Mouse (Mus musculus) neural tube, embryonic 11.5 days (tissue): ENCODE results near the gene Sertad3. TPM values are rescaled to one million over a fixed set of nuclear protein-coding genes. Genes with fewer than 3 reads are reported as not detected.
A peak's percentile ranks its signal among the peaks of the same experiment; 100 is the strongest.

Source experiments
- ATAC-seq: fragments of 200-750 bp; cut with Nextera tagmentation; 2 replicates; pipeline ENCODE4 v1.8.0; 2017; ENCODE audit warnings: moderate number of reproducible peaks, mild to moderate bottlenecking, moderate TSS enrichment, moderate library complexity; ENCODE audit not compliant: insufficient read depth, low FRiP score, low TSS enrichment
- DNase-seq: peaks from one replicate; pipeline ENCODE4 v3.0.0-alpha.2; 2015; ENCODE audit warnings: low spot score
- H3K27ac ChIP-seq: fragments of 300-500 bp; sonication (generic); 2 replicates; pipeline ENCODE4 v1.5.1; 2014; ENCODE audit warnings: low read depth, mild to moderate bottlenecking, low read length
- H3K27me3 ChIP-seq: fragments of 300-500 bp; sonication (generic); 2 replicates; pipeline ENCODE4 v1.6.1; 2014; ENCODE audit warnings: mild to moderate bottlenecking, low read length, mixed read lengths; ENCODE audit not compliant: control insufficient read depth, insufficient read depth
- H3K36me3 ChIP-seq: fragments of 300-500 bp; sonication (generic); 2 replicates; pipeline ENCODE4 v1.6.1; 2014; ENCODE audit warnings: mild to moderate bottlenecking, low read length, moderate library complexity, mixed read lengths; ENCODE audit not compliant: control insufficient read depth, insufficient read depth
- H3K4me1 ChIP-seq: fragments of 300-500 bp; sonication (generic); 2 replicates; pipeline ENCODE4 v1.6.1; 2014; ENCODE audit warnings: low read length, mixed read lengths; ENCODE audit not compliant: control insufficient read depth, insufficient read depth
- H3K4me2 ChIP-seq: fragments of 300-500 bp; sonication (generic); 2 replicates; pipeline ENCODE4 v1.6.1; 2014; ENCODE audit warnings: low read depth, mild to moderate bottlenecking, moderate library complexity
- H3K4me3 ChIP-seq: fragments of 300-500 bp; sonication (generic); 2 replicates; pipeline ENCODE4 v1.5.1; 2014; ENCODE audit warnings: low read depth, low read length
- H3K9ac ChIP-seq: fragments of 300-500 bp; sonication (generic); 2 replicates; pipeline ENCODE4 v1.6.1; 2014; ENCODE audit warnings: mild to moderate bottlenecking, low read length
- H3K9me3 ChIP-seq: fragments of 300-500 bp; sonication (generic); 2 replicates; pipeline ENCODE4 v1.6.1; 2016; ENCODE audit warnings: low read length; ENCODE audit not compliant: control insufficient read depth
- WGBS: fragments of 180-500 bp; shearing (Covaris S2); extraction: QIAGEN DNeasy Blood & Tissue Kit; methylation state at CpG from one replicate; pipeline ENCODE4 v1.1.7; 2014; 5-methylcytosine and 5-hydroxymethylcytosine counted together
- polyA plus RNA-seq: library from polyadenylated mRNA; unstranded; fragments of >200 nt; fragmentation: Nextera tagmentation; extraction: Ambion mirVana; gene quantifications from 2 replicates; pipeline ENCODE4 v1.2.1, GENCODE M21; 2014

Sertad3 gene
- 22.8 and 24.0 TPM in 2 replicates for polyA plus RNA-seq

GRCm38 (mm10) chr7:27473156-27473834, at the start of gene Sertad3:
Gene Sertad3 (plus strand): TSS chr7:27473768.
- Histone ChIP-seq H3K4me2 (peak within 1 kb of the TSS; percentile 81), H3K4me1 (no peaks in the 10 kb centered on the region), H3K36me3 (peaks cover 3% of the 10 kb centered on the region; the same call in 1 of the 2 replicates), H3K4me3 (peak within 1 kb of the TSS; percentile 64), H3K9ac (peak within 1 kb of the TSS; percentile 59), H3K27ac (peak within 1 kb of the TSS; percentile 72), H3K27me3 (no peaks in the 10 kb centered on the region), H3K9me3 (no peaks in the 10 kb centered on the region)
- ATAC-seq (peak; percentile 94), DNase-seq (peak; percentile 99)
- under 1% methylated on average over 36 of the region's 36 CpGs for WGBS

GRCm38 (mm10) chr7:27427387-27427786, 46.2 kb upstream of the Sertad3 start:
- Histone ChIP-seq H3K4me2 (no peak overlapping the region), H3K9ac (no peak overlapping the region), H3K9me3 (no peaks in the 10 kb centered on the region; the same call in 1 of the 2 replicates), H3K27me3 (no peaks in the 10 kb centered on the region), H3K4me1 (no peaks in the 10 kb centered on the region), H3K4me3 (no peak overlapping the region), H3K36me3 (no peaks in the 10 kb centered on the region), H3K27ac (no peak overlapping the region)
- DNase-seq (no peak), ATAC-seq (no peak)
- WGBS: 94% methylated on average over 1 of the region's 1 CpGs

- WGBS: 86% methylated on average over 11 of the region's 11 CpGs
- H3K9me3 ChIP-seq: no peaks in the 10 kb centered on the region
- H3K4me1 ChIP-seq: no peaks in the 10 kb centered on the region
- DNase-seq (no peak), ATAC-seq (no peak)
- no peaks in the 10 kb centered on the region for H3K36me3 ChIP-seq
- no peak overlapping the region for H3K9ac ChIP-seq
- H3K4me2 ChIP-seq: no peak overlapping the region
- H3K27me3 ChIP-seq: no peaks in the 10 kb centered on the region; the same call in 1 of the 2 replicates
- no peak overlapping the region for H3K4me3 ChIP-seq
- H3K27ac ChIP-seq: no peak overlapping the region
Observed at GRCm38 (mm10) chr7:27428002-27428401, 45.6 kb upstream of the Sertad3 start.

GRCm38 (mm10) chr7:27429135-27429534, 44.4 kb upstream of the Sertad3 start:
- Histone ChIP-seq H3K9ac (no peak overlapping the region), H3K36me3 (no peaks in the 10 kb centered on the region), H3K4me3 (no peak overlapping the region), H3K4me1 (no peaks in the 10 kb centered on the region), H3K9me3 (no peaks in the 10 kb centered on the region), H3K27ac (no peak overlapping the region), H3K27me3 (peaks cover 2% of the 10 kb centered on the region; the same call in 1 of the 2 replicates), H3K4me2 (no peak overlapping the region)
- 56% methylated on average over 2 of the region's 2 CpGs for WGBS
- DNase-seq: no peak
- no peak for ATAC-seq

- no peaks in the 10 kb centered on the region for H3K4me1 ChIP-seq
- DNase-seq (no peak), ATAC-seq (no peak)
- no peak overlapping the region for H3K4me3 ChIP-seq
- H3K4me2 ChIP-seq: no peak overlapping the region
- no peaks in the 10 kb centered on the region for H3K36me3 ChIP-seq
- H3K27me3 ChIP-seq: peaks cover 5% of the 10 kb centered on the region; the same call in 1 of the 2 replicates
- H3K27ac ChIP-seq: no peak overlapping the region
- H3K9me3 ChIP-seq: no peaks in the 10 kb centered on the region
- H3K9ac ChIP-seq: no peak overlapping the region
- 26% methylated on average over 10 of the region's 10 CpGs for WGBS
Observed at GRCm38 (mm10) chr7:27433349-27433748, 40.2 kb upstream of the Sertad3 start.

GRCm38 (mm10) chr7:27433794-27434193, 39.8 kb upstream of the Sertad3 start:
- Histone ChIP-seq H3K27me3 (peaks cover 5% of the 10 kb centered on the region; the same call in 1 of the 2 replicates), H3K36me3 (no peaks in the 10 kb centered on the region), H3K4me3 (no peak overlapping the region), H3K27ac (no peak overlapping the region), H3K4me1 (no peaks in the 10 kb centered on the region), H3K4me2 (no peak overlapping the region), H3K9ac (no peak overlapping the region), H3K9me3 (no peaks in the 10 kb centered on the region)
- WGBS: 14% methylated on average over 10 of the region's 10 CpGs
- DNase-seq (no peak), ATAC-seq (no peak)

GRCm38 (mm10) chr7:27437544-27437943, 36.0 kb upstream of the Sertad3 start:
- Histone ChIP-seq H3K4me2 (no peak overlapping the region), H3K4me3 (no peak overlapping the region), H3K36me3 (no peaks in the 10 kb centered on the region), H3K27ac (no peak overlapping the region), H3K9me3 (peaks cover 2% of the 10 kb centered on the region; the same call in 1 of the 2 replicates), H3K4me1 (no peaks in the 10 kb centered on the region), H3K27me3 (peaks cover 5% of the 10 kb centered on the region; the same call in 1 of the 2 replicates), H3K9ac (no peak overlapping the region)
- 70% methylated on average over 5 of the region's 5 CpGs for WGBS
- DNase-seq (no peak), ATAC-seq (no peak)

GRCm38 (mm10) chr7:27440014-27440413, 33.6 kb upstream of the Sertad3 start:
- Histone ChIP-seq H3K4me2 (no peak overlapping the region), H3K9ac (no peak overlapping the region), H3K4me3 (no peak overlapping the region), H3K27ac (no peak overlapping the region), H3K36me3 (no peaks in the 10 kb centered on the region), H3K27me3 (peaks cover 6% of the 10 kb centered on the region; the same call in 1 of the 2 replicates), H3K9me3 (peaks cover 2% of the 10 kb centered on the region; the same call in 1 of the 2 replicates), H3K4me1 (no peaks in the 10 kb centered on the region)
- DNase-seq: no peak
- ATAC-seq: no peak
- WGBS: 76% methylated on average over 4 of the region's 4 CpGs

GRCm38 (mm10) chr7:27446051-27446450, 27.5 kb upstream of the Sertad3 start:
- WGBS: 2% methylated on average over 15 of the region's 18 CpGs
- DNase-seq: no peak
- H3K27ac ChIP-seq: no peak overlapping the region
- no peaks in the 10 kb centered on the region for H3K36me3 ChIP-seq
- H3K9ac ChIP-seq: peak overlapping the region; percentile 59
- H3K4me3 ChIP-seq: peak overlapping the region; percentile 46
- H3K4me1 ChIP-seq: peaks cover 5% of the 10 kb centered on the region; the same call in 1 of the 2 replicates
- peaks cover 27% of the 10 kb centered on the region for H3K27me3 ChIP-seq
- peak overlapping the region; percentile 88 for H3K4me2 ChIP-seq
- no peaks in the 10 kb centered on the region for H3K9me3 ChIP-seq
- ATAC-seq: no peak
